ENCODE assay signal across 7 mouse cellular contexts in genomic region chr2:157696297-157696731, GRCm38 (mm10). TPM values are rescaled to one million over a fixed set of nuclear protein-coding genes. Genes with fewer than 3 reads are reported as not detected.
A peak's percentile ranks its signal among the peaks of the same experiment; 100 is the strongest.
DNase-seq lines count a peak whose midpoint lies in the region; ATAC-seq lines count a peak whose summit lies in the region.

No protein-coding gene starts in this region.

- no peak overlapping the region for H3K27ac ChIP-seq in limb, embryonic 12.5 days

- peak; percentile 59; the same call in 1 of the 2 replicates for ATAC-seq in limb, embryonic 12.5 days (ENCODE audit: insufficient number of reproducible peaks, insufficient read depth, low FRiP score, low TSS enrichment, low read depth)

- no peak overlapping the region for H3K9ac ChIP-seq in limb, embryonic 12.5 days (replicated peaks)

- WGBS in limb, embryonic 12.5 days: 20% methylated on average over 7 of the region's 7 CpGs

- no peaks in the 10 kb centered on the region; the same call in 1 of the 2 replicates for H3K27me3 ChIP-seq in limb, embryonic 12.5 days

- no peaks in the 10 kb centered on the region for H3K36me3 ChIP-seq in limb, embryonic 12.5 days

- H3K4me3 ChIP-seq in limb, embryonic 12.5 days (replicated peaks): no peak overlapping the region

- peak; percentile 44 for DNase-seq in adrenal gland, postnatal 25 days
- DNase-seq in fibroblast of lung, adult 2 months (ENCODE audit: low read depth): peak; percentile 53
- peak; percentile 59 for DNase-seq in kidney, adult 9 months
- peak; percentile 11 for DNase-seq in telencephalon, adult 2 months (ENCODE audit: low read depth, low spot score)
- no peak for DNase-seq in urinary bladder, postnatal 10 days (ENCODE audit: low spot score)
- DNase-seq in spleen, adult 18-20 months: no peak

- H3K9me3 ChIP-seq in limb, embryonic 12.5 days: no peaks in the 10 kb centered on the region

- peaks cover 28% of the 10 kb centered on the region for H3K4me1 ChIP-seq in limb, embryonic 12.5 days (replicated peaks)

- H3K4me2 ChIP-seq in limb, embryonic 12.5 days: no peak overlapping the region

RNA-seq across cellular contexts. Expression of gene Ctnnbl1, which starts 40.9 kb away (rescaled TPM):
- total RNA-seq in adrenal gland, postnatal 25 days (2021): 17.2 and 20.8 TPM in 2 replicates
- 76.6 and 79.3 TPM in 2 replicates for polyA plus RNA-seq in limb, embryonic 12.5 days (2016; fragmentation: Nextera tagmentation; extraction: Ambion mirVana)

Comparison
In these comparisons a context has a peak if more than half of its experiments do, and no peak if none do; other contexts are left out.
1. DNase-seq: peak in adrenal gland, postnatal 25 days (single experiment), fibroblast of lung, adult 2 months (single experiment), kidney, adult 9 months (single experiment) and telencephalon, adult 2 months (single experiment); none in urinary bladder, postnatal 10 days (single experiment) and spleen, adult 18-20 months (0 of 2).